Mouse (Mus musculus): ENCODE measurements around the gene Oxsr1. TPM values are rescaled to one million over a fixed set of nuclear protein-coding genes. Genes with fewer than 3 reads are reported as not detected.
"Not testable (repeated sequence)": the region's sequence is repeated elsewhere in the genome, so short reads cannot be mapped to it uniquely, and the experiment has no call there.

Oxsr1 gene
- polyA plus RNA-seq, 1 experiment from 2014 or later = 13.5 TPM

DNA sequence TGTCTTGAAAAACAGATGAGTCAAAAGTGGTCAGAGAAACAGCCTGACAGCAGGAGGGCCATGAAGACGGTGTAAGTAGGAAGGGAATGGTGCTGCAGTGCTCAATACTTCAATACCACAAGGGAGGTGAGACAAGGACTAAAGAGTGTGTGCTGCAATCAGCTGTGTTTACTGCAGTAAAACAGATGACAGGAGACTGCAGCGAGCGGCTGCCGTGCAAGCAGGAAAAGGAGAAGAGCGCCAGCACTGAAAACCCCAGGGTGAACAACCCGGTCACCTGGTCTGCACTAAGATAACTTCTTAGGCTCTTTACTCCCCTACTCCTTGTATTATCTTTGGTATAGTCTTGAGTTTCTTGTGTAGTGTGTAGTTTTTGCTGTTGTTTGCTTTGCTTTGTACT, 54.1 kb downstream of the Oxsr1 start:
- Histone ChIP-seq H3K9ac (no peak overlapping the region), H3K4me2 (no peak overlapping the region), H3K36me3 (peaks cover 14% of the 10 kb centered on the region), H3K4me1 (no peaks in the 10 kb centered on the region), H3K4me3 (replicated peaks) (no peak overlapping the region), H3K27me3 (replicated peaks) (no peaks in the 10 kb centered on the region), H3K27ac (no peak overlapping the region), H3K9me3 (no peaks in the 10 kb centered on the region)
- no peak for ATAC-seq (ENCODE audit: insufficient read depth, low FRiP score, low read depth)
- WGBS = 79% methylated on average over 6 of the region's 6 CpGs

DNA sequence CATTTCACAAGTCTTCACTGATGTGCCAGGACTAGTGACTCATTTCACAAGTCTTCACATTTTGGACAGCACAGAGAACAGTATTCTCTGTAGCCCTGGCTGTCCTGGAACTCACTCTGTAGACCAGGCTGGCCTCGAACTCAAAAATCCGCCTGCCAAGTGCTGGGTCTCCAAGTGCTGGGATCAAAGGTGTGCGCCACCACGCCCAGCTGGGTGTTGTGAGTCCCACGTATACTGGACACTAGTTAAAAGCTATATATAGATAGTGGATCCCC, 56.2 kb downstream of the Oxsr1 start:
- 91% methylated on average over 5 of the region's 5 CpGs for WGBS
- not testable (repeated sequence) for H3K27me3 ChIP-seq (replicated peaks); ATAC-seq (ENCODE audit: insufficient read depth, low FRiP score, low read depth); H3K4me2 ChIP-seq; H3K4me1 ChIP-seq; H3K9ac ChIP-seq; H3K4me3 ChIP-seq (replicated peaks); H3K9me3 ChIP-seq; H3K27ac ChIP-seq
- H3K36me3 ChIP-seq = peaks cover 14% of the 10 kb centered on the region; the same call in 1 of the 2 replicates

DNA sequence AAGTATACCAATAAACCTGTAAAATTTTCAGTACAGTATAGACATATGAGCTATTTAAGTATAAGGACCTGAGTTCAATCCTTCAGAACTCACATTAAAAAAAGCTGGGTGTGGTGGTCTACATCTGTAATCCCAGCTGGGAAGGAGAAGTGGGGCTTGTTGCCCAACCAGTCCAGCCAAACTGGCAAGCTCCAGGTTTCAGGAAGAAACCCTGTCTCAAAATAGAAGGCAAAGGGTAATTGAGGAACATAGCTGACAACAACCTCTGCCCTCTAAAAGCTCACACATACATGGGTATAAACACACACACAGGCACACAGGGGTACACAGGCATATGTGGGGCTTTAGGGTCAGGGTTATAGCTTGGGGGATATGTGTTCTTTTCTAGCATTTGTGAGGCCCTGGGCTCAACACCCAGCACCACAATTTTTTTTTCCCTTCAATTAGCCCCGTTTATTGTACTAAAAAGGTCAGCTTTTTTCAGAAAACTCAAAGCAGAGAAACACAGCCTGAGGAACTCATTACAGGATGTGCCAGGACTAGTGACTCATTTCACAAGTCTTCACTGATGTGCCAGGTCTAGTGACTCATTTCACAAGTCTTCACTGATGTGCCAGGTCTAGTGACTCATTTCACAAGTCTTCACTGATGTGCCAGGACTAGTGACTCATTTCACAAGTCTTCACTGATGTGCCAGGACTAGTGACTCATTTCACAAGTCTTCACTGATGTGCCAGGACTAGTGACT, 56.7 kb downstream of the Oxsr1 start:
- 55% methylated on average over 1 of the region's 1 CpGs for WGBS
- not testable (repeated sequence) for H3K9me3 ChIP-seq; H3K4me2 ChIP-seq; H3K27me3 ChIP-seq (replicated peaks); H3K4me1 ChIP-seq; H3K9ac ChIP-seq; H3K27ac ChIP-seq; ATAC-seq (ENCODE audit: insufficient read depth, low FRiP score, low read depth); H3K4me3 ChIP-seq (replicated peaks)
- peaks cover 14% of the 10 kb centered on the region; the same call in 1 of the 2 replicates for H3K36me3 ChIP-seq

DNA sequence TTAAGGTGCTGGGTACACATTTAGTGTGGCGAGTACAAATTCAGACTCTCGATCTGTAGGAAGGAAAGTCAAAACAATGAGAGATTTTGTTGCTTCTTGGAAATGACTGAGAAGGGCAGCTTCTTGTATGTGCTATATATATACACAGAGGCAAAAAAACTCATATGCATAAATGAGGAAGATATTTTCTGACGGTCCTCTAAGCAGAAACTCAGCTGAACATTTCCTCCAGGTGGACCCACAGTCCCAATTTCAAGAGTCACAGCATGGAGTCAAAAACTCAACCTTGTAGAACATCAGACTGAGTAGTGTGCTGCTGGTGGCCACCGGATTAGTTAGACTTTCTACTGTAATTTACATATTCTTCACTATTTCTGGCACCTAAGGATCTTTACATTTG, 59.2 kb downstream of the Oxsr1 start:
- Histone ChIP-seq H3K27me3 (replicated peaks) (no peaks in the 10 kb centered on the region), H3K9ac (no peak overlapping the region), H3K4me1 (no peaks in the 10 kb centered on the region), H3K9me3 (no peaks in the 10 kb centered on the region), H3K4me2 (no peak overlapping the region), H3K27ac (no peak overlapping the region), H3K36me3 (peaks cover 12% of the 10 kb centered on the region; the same call in 1 of the 2 replicates), H3K4me3 (replicated peaks) (no peak overlapping the region)
- ATAC-seq (ENCODE audit: insufficient read depth, low FRiP score, low read depth) = no peak
- WGBS = 86% methylated on average over 4 of the region's 4 CpGs

DNA sequence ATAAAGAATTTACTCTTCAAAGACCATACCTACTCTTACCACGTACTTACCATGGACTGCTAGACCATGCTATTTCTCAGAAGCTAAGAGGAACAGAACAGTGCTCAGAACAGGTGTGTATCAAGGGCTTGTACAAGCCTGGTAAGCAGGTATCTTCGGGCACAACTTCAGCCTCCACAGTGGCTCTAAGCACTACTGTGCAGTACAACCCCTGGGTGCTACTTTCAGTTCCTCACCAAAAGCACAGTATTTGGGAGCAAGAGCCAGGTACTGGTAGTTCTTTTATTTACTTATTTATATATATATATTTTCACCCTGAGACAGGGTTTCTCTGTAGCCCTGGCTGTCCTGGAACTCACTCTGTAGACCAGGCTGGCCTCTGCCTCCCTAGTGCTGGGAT, 61.4 kb downstream of the Oxsr1 start:
- Histone ChIP-seq H3K27ac (no peak overlapping the region), H3K27me3 (replicated peaks) (no peaks in the 10 kb centered on the region), H3K4me2 (no peak overlapping the region), H3K9me3 (no peaks in the 10 kb centered on the region), H3K4me3 (replicated peaks) (no peak overlapping the region), H3K36me3 (peaks cover 7% of the 10 kb centered on the region; the same call in 1 of the 2 replicates), H3K9ac (no peak overlapping the region), H3K4me1 (no peaks in the 10 kb centered on the region)
- 96% methylated on average over 2 of the region's 2 CpGs for WGBS
- no peak for ATAC-seq (ENCODE audit: insufficient read depth, low FRiP score, low read depth)

DNA sequence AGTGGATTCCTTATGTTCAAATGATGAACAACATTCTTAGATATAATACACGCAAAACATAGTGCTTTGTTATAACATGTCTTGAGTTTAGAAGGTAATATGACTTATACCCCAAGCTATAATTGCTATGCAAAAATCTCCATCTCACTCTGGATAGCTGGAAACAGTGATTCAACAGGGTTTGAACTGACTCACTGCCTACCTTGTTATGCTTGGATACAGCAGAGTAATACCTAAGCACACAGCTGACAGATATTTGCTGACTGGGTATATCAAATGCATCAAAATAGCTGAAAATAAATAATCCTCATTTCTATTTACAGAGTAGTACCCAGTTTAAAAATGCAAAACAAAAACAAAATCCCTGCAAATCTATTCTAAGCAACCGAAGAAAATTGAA, 63.4 kb downstream of the Oxsr1 start:
- WGBS = 90% methylated on average over 2 of the region's 2 CpGs
- Histone ChIP-seq H3K9ac (no peak overlapping the region), H3K9me3 (no peaks in the 10 kb centered on the region), H3K4me2 (no peak overlapping the region), H3K4me3 (replicated peaks) (no peak overlapping the region), H3K27me3 (replicated peaks) (no peaks in the 10 kb centered on the region), H3K36me3 (peaks cover 7% of the 10 kb centered on the region), H3K4me1 (no peaks in the 10 kb centered on the region), H3K27ac (no peak overlapping the region)
- no peak for ATAC-seq (ENCODE audit: insufficient read depth, low FRiP score, low read depth)

DNA sequence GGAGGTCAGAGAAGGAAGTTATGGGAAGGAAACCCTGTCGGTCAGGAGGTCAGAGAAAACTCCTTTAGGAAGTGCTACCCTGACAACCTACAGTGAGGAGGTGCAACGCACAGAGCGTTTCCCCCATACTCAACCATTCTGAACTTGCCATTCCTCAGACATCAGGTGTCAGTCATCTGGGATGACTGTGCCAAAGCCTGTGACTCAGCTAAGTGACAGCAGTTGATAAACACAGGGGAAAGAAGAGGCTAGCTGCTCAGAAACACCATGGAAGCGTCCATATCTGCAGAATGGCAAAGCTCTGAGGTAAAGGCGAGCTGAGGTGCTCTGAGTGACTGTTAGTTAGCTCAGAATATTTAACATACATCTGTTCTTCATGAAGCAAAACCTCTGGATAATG, 64.1 kb downstream of the Oxsr1 start:
- no peaks in the 10 kb centered on the region for H3K4me1 ChIP-seq
- H3K36me3 ChIP-seq = peaks cover 7% of the 10 kb centered on the region
- no peak overlapping the region for H3K4me3 ChIP-seq (replicated peaks)
- H3K27ac ChIP-seq = no peak overlapping the region
- H3K4me2 ChIP-seq = no peak overlapping the region
- no peaks in the 10 kb centered on the region for H3K9me3 ChIP-seq
- H3K27me3 ChIP-seq (replicated peaks) = no peaks in the 10 kb centered on the region
- WGBS = 75% methylated on average over 5 of the region's 5 CpGs
- ATAC-seq (ENCODE audit: insufficient read depth, low FRiP score, low read depth) = no peak
- no peak overlapping the region for H3K9ac ChIP-seq

DNA sequence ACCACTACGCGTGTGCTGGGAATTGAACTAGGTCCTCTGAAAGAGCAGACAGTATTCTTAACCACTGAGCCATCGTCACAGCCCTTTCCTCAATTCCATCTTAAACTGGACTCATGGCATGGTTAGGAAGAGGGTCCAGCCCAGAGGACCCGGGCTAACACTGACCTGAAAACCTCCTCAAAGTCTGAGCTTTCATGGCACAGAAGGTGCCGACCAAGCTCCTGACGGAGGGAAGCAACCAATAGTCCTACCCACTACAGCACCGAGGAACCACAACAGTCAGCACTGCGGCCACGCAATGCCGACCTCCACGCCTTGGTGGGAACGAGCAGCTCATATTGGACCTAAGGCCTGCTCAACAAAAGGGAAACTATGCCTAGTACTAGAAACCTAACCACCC, 66.1 kb downstream of the Oxsr1 start:
- no peak overlapping the region for H3K4me3 ChIP-seq (replicated peaks)
- no peak overlapping the region for H3K27ac ChIP-seq
- peaks cover 10% of the 10 kb centered on the region for H3K36me3 ChIP-seq
- no peaks in the 10 kb centered on the region for H3K27me3 ChIP-seq (replicated peaks)
- no peaks in the 10 kb centered on the region for H3K9me3 ChIP-seq
- no peak overlapping the region for H3K9ac ChIP-seq
- no peaks in the 10 kb centered on the region for H3K4me1 ChIP-seq
- ATAC-seq (ENCODE audit: insufficient read depth, low FRiP score, low read depth) = no peak
- no peak overlapping the region for H3K4me2 ChIP-seq
- WGBS = 94% methylated on average over 12 of the region's 12 CpGs

DNA sequence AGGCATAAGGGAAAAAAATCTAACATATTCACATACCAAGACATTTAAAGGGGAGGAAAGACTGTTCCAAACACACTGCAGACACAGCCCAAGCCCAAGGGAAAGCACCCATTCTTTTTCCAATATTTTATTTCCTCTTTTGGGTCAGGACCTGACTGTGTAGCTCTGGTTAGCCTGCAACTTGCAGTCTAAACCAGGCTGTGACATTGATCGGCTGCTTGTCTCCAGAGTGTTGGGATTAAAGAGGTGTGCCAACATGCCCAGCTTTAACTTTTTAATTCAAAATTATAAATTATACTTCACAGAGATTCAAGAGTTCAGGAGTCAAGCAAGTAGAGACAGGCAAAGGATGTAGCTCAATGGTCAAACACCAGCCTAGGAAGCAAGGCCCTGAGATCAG, 67.1 kb downstream of the Oxsr1 start:
- no peaks in the 10 kb centered on the region for H3K27me3 ChIP-seq (replicated peaks)
- H3K4me2 ChIP-seq = no peak overlapping the region
- ATAC-seq (ENCODE audit: insufficient read depth, low FRiP score, low read depth) = no peak
- 98% methylated on average over 1 of the region's 1 CpGs for WGBS
- no peaks in the 10 kb centered on the region for H3K4me1 ChIP-seq
- peaks cover 18% of the 10 kb centered on the region for H3K36me3 ChIP-seq
- no peaks in the 10 kb centered on the region for H3K9me3 ChIP-seq
- H3K9ac ChIP-seq = no peak overlapping the region
- H3K27ac ChIP-seq = no peak overlapping the region
- no peak overlapping the region for H3K4me3 ChIP-seq (replicated peaks)

DNA sequence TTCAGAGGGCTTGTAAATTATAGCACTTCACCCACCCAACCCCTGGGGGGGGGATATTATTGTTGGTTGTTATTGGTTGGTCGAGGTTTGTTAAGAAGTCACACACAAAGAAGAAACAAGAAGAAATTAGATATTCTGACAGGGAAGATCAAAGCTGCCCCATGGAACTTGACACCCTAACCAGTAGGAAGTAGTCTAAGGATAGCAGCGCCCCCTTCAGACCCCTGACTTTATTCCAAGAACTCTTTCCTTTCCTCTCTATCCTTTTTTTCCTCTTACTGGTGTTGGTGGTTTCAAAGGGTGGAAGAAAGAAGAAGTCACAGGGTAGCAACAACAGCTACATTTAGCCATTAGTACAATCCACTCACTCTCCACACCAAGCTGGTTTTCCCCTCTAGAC, 68.0 kb downstream of the Oxsr1 start:
- 87% methylated on average over 2 of the region's 2 CpGs for WGBS
- H3K4me3 ChIP-seq (replicated peaks) = no peak overlapping the region
- peaks cover 16% of the 10 kb centered on the region for H3K36me3 ChIP-seq
- H3K4me1 ChIP-seq = no peaks in the 10 kb centered on the region
- H3K27me3 ChIP-seq (replicated peaks) = no peaks in the 10 kb centered on the region
- H3K4me2 ChIP-seq = no peak overlapping the region
- H3K9me3 ChIP-seq = no peaks in the 10 kb centered on the region
- no peak overlapping the region for H3K27ac ChIP-seq
- ATAC-seq (ENCODE audit: insufficient read depth, low FRiP score, low read depth) = no peak
- no peak overlapping the region for H3K9ac ChIP-seq

DNA sequence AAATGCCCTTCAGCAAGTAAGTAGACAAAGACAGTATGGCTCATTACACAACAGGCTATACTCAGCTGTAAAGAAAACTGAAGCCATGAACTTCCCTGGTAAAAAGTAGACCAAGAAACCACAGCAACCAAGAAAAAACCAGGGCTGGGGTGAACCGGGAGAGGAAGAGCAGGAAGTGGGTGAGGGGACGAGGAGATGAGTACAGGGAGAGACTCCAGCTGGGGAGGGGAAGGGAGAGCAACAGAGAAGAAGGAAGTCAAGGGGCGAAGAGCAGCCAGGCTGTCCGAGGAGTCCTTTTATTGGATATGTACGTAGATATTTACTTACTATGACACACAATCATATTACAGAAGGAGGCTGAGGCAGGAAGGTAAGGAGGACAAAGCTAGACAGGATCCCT, 74.2 kb downstream of the Oxsr1 start:
- peaks cover 23% of the 10 kb centered on the region; the same call in 1 of the 2 replicates for H3K36me3 ChIP-seq
- WGBS = 78% methylated on average over 5 of the region's 5 CpGs
- H3K4me1 ChIP-seq = no peaks in the 10 kb centered on the region
- no peak overlapping the region for H3K9ac ChIP-seq
- no peaks in the 10 kb centered on the region for H3K27me3 ChIP-seq (replicated peaks)
- H3K27ac ChIP-seq = no peak overlapping the region
- no peaks in the 10 kb centered on the region for H3K9me3 ChIP-seq
- ATAC-seq (ENCODE audit: insufficient read depth, low FRiP score, low read depth) = no peak
- H3K4me3 ChIP-seq (replicated peaks) = no peak overlapping the region
- H3K4me2 ChIP-seq = no peak overlapping the region

DNA sequence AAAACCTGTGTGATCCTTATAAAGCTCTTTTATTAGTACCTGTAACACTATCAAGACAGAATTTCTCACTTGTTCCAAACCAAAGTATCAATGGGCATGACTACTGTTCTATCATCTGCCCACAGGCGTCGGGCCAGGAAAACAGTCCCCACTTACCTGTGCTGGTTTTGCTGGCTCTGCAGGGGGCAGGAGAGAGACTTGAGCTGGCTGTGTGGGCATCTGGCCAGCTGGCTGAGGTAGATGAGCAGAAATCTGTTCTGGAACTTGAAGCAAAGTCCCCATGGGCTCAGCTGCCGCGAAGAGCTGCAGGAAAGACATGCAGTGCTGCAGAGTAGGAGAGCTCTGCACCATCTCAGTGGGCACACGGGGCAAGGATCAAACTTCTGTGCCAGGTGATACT, 75.4 kb downstream of the Oxsr1 start:
- ATAC-seq (ENCODE audit: insufficient read depth, low FRiP score, low read depth) = no peak
- no peak overlapping the region for H3K4me2 ChIP-seq
- H3K9me3 ChIP-seq = no peaks in the 10 kb centered on the region
- no peak overlapping the region for H3K9ac ChIP-seq
- H3K4me1 ChIP-seq = no peaks in the 10 kb centered on the region
- no peaks in the 10 kb centered on the region for H3K27me3 ChIP-seq (replicated peaks)
- no peak overlapping the region for H3K4me3 ChIP-seq (replicated peaks)
- H3K36me3 ChIP-seq = peaks cover 23% of the 10 kb centered on the region; the same call in 1 of the 2 replicates
- WGBS = 87% methylated on average over 5 of the region's 5 CpGs
- no peak overlapping the region for H3K27ac ChIP-seq

DNA sequence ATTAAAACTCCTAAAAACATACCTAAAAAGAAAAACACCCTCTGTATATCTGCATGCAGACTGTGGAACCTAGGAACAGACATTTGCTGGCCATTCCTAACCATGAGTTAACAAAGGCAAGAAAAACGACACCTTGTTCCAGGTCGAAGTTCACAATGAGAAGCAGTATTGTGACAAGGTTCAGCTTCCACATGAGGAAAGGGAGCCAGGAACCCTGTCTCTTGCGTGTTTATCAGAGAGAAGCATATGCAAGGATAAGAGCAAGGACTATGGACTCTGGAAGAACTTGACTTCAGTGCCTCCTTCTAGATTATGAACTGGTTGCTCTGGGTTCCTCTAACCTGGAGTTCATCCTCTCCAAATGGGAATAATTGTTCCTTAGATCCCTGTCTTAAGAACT, 78.2 kb downstream of the Oxsr1 start:
- Histone ChIP-seq H3K27ac (no peak overlapping the region), H3K27me3 (replicated peaks) (no peaks in the 10 kb centered on the region), H3K36me3 (peaks cover 9% of the 10 kb centered on the region; the same call in 1 of the 2 replicates), H3K4me1 (no peaks in the 10 kb centered on the region), H3K9me3 (no peaks in the 10 kb centered on the region), H3K4me3 (replicated peaks) (no peak overlapping the region), H3K4me2 (no peak overlapping the region), H3K9ac (no peak overlapping the region)
- no peak for ATAC-seq (ENCODE audit: insufficient read depth, low FRiP score, low read depth)
- WGBS = 86% methylated on average over 3 of the region's 3 CpGs
